Mouse (Mus musculus): ENCODE data around the gene Glg1.
"Not testable (repeated sequence)": the region's sequence is repeated elsewhere in the genome, so short reads cannot be mapped to it uniquely, and the experiment has no call there.

The Glg1 gene

DNA sequence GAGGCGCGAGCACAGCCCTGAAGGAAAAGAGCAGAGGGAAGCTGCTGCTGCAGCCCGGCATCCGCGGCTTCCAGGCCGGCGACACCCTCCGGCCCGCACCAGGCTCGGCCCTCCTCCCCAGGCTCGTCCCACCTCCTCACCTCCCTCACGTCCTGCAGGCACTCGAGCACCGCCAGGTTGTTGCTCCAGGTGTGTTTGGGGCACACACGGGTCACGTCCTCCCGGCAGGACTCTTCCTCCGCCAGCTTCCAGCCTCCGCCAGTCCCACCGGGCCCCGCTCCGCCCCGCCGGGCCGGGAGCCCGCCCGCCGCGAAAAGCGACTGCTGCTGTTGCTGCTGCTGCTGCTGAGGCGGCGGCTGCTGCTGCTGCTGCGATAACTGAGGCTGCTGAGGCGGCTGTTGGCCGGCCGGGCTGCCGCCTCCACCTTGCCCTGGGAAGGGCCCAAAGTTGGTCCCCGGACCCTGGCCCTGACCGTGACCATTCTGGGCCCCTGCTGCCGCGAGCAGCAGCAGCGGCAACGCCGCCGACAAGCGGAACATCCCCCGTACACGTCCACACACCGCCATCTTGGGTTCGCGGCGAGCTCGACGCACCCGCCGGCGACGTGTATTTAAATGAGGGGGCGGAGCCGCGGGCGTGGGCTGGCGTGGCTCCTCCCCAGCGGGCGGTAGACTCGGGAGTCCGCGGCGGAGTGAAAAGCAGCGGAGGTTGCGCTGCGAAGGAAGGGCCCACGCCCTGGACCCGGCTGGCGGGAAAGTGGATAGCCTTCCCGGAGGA is at the start of gene Glg1:
TSS of gene Glg1 (minus strand) at position 586 of the 777 bp plus-strand sequence.
- peak; percentile 92 for DNase-seq

DNA sequence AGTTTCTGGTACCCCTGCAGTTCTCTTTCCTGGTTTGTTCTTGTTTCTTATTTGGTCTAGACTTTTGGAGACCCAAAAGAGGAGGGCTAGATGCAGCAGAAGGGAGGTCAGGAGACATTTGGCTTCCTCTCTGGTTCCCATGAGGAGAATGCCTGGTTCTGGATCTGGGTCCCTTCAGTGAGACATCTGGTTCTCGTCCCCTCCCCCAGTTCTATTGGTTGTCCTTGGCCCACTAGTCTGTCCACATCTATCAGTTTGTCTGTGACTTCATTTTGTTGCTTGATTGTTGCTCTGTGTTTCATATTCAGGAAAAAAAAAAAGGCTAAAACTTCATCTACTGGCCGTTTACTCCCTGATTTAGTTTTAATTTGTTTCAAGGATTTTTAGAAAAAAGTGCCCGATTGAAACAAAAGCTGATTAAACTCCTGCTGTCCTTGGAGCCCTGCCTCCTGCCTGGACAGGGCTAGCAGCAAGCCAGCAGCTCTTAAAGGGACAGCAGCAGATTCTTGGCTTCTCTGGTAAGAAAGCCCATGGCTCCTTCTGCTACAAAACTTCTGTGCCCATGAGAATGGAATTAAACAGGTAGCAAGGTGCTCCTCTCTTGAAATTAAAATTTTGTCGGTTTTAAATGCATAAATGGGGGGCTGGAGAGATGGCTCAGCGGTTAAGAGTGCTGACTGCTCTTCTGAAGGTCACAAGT is 46.2 kb upstream of the Glg1 start:
- DNase-seq = no peak

DNA sequence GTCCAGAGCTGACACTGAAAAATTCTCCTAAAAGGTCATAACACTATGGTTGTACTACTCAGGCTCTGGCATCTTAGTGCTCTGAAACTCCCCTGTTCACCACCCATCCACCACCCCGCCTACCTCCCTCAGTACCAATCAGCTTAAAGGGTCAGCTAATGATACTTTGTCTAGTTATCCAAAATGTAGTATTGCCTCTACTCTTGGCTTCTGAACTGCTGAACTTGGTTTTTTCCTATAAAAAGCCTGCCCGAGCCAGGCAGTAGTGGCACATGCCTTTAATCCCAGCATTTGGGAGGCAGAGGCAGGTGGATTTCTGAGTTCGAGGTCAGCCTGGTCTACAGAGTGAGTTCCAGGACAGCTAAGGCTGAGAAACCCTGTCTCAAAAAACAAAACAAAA is 45.3 kb upstream of the Glg1 start:
- DNase-seq = no peak

DNA sequence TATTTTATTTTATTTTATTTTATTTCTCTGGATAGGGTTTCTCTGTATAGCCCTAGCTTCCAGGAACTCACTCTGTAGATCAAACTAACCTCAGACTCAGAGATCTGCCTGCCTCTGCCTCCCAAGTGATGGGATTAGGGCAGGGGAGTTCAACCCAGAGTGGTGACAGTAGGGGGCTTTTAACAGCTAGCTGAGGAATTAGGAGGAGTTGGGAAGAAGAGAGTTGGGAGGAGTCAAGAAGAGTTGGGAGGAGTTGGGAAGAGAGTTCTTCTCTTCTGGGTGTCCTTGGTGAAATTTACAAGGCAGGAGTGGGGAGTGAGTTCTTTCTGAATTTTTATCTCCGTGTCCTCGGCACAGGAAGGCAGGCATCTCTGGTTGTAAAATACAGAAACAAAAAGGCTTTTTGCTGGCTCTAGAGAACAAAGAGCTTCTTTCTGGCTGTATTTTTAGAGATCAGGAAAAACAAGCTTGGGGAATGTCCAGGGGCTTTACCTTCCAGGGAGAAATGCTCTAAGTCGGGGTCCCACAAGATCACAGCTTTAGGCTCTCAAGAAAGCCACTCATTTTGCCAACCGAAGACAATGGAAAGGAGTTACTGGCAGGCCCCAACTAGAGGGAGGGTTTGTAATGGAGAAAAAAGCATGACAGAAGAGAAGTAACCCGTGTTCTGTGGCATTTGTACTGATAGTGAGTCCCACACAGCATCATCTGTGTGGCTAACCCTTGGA is 44.2 kb upstream of the Glg1 start:
- DNase-seq = not testable (repeated sequence)

DNA sequence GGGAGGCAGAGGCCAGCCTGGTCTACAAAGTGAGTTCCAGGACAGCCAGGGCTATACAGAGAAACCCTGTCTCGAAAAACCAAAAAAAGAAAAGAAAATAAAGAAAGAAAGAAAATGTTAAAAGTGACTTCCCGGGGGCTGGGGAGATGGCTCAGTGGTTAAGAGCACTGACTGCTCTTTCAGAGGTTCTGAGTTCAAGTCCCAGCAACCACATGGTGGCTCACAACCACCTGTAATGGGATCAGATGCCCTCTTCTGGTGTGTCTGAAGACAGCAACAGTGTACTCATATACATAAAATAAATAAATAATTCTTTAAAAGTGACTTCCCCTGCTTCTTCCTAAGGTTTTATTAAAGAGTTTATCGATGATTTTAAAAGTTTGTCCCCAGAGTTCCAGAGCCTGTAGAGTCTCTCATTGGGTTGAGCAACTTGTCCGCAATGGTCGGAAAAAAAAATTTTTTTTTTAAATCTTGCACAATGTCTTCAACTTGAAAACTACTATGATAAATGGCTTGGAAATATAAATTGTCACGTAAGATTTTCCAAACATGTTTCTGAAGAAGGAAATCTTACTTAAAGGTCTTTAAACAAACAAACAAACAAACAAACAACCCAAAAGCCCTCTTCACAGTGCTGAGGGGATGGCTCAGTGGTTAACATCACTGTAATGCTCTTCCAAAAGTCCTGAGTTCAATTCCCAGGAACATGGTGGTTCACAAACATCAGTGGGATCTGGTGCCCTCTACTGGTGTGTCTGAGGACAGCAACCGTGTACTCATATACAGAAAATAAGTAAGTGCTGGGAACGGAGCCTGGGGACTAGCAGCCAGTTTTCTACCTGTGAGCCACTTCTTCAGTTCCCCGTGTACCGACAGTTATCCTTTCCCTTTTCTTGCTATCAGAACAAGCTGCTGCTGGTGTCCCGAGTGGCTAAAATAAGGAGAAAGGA is 41.9 kb upstream of the Glg1 start:
- no peak for DNase-seq

DNA sequence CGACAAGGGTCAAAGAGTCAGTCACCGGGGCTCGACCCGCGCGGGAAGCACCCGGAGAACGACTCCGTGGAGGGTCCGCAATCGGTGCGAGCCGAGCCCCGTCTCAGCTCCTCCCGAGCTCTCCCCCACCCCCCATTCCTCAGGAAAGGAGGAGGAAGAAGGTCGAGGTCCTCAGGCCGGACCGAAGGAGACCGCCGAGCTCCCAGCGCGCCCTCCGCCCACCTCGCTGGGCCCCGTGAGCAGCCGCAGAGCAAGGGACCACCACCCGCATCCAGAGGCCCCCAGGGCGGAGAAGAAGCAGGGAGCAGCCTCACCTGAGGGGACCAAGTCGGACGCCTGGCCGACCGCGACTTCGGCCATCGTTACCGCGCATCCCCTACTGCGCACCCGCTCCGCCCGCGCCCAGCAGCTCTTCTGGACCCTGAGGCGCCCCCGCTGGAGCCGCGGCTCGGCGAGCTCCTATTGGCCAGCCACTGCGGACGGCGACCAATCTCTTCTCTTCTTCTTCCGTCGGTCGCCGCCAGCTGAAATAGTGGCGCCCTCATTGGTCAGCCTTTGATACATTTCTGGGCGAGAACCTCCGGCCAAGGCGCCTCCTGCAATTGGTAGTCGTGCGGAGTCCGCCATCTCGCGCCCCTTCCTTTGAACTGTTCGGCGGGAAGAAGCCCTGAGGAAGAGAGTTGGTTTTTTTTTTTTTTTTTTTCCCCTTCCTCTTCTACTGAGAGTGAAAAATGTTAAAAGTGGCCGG is 41.0 kb upstream of the Glg1 start, which contains the start of gene Rfwd3:
TSS of gene Rfwd3 (minus strand) at position 402 of the 748 bp plus-strand sequence.
- DNase-seq = peak; percentile 99

DNA sequence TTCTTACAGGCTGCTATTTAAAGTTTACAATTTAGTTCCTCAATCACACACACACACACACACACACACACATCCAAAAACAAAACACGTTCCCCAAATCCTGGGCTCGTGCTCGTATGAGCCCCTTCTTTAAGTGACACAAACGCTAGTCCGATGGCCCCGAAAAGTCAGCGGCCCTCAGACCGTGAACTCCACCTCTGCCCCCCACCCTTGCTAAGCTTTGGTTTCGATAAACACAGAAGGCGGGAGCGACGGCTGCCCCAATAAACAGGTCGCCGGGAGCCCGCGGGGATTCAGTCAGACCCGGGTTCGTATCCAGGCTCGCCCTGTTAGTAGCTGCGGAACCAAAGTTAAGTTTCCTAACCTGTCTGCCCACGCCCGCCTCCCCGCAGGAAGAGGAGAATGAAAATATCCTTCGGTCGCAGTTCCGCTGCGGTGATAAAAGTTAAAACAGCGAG is 40.4 kb upstream of the Glg1 start:
- peak; percentile 7 for DNase-seq

DNA sequence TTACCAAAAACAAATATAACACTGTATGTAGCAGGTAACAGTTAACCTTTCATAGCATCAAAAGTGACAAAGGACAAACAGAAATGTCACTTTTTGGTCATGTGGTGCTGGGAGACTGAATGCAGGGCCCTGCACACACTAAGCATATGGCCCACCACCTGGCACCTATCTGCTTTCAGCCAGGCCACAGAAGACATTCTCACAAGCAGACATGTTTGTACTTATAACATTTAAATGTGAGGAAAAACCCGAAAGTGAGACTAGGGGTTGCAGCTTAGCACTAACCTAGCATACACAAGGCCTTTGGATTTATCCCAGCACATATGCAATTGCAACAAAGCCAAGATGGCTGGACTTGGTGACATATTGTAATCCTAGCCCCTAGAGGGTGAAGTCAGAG is 39.0 kb upstream of the Glg1 start:
- DNase-seq = no peak

DNA sequence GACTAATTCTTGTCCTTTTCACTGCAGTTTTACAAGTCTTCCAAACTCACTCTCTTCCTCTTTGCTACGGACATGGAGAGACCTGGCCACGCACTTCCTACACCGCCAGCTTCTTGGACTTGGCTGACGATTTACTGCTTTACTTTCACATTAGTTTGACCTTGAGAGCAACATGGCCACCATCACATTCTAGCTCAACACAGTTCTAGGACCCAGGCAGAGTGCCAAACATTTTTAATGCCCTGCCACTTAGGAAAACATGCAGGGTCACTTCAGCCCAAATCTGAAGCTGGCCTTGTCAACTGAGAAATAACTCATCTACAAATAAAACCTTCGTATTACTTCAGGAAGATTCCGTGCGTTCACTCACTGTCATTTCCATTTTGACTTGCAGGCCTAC is 32.7 kb upstream of the Glg1 start:
- DNase-seq = no peak

DNA sequence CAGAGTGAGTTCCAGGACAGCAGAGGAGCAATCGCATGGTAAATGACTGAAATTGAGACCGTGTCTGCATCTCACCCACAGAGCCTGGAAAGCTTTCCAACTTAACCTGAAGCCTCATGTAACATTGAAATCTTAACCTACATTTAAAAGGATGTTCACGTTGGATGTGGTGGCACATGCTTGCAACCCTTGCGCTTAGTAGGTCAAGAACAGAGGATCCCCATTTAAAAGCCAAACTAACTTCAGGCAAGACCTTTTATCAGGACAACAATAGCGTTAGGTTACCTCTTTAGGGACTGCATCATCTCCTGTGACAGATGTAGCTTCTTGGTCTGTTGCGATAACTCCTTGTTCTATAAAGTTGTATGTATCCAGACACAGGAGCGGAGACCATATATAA is 31.6 kb upstream of the Glg1 start:
- DNase-seq = no peak

DNA sequence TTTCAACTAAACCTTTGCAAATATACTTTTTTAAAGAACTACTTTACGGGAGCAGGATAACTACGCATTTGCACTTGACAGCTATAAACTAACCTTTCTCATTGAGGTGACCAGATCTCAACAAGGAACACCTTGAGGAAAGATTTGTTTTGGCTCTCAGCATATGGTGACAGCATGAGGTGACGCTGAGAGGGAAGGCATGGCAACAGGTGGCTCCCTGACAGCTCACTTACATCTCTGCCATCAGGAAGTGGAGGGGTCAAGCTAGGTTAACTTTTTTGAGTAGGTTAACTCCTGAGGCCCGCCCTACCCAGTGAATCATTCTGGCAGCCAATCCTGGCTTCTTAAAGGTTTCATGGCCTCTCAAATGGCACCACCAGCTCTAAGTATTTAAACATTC is 26.6 kb upstream of the Glg1 start:
- no peak for DNase-seq

DNA sequence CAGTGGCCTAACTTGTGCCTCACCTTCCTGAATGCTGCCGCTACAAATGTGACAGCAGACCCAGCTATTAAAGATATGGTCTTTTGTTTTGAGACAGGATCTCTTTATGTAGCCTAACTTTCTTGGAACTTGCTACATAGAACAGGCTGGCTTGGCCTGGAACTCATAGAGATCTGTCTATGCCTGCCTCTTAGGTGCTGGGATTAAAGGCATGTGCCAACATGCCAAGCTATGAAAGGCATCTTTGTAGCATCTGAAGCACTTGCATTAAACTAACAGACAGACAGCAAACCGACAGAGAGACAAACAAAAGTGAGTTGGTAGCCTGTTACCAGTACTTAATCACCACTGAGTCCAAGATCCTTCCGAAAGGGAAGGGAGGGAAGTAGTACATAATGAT is 23.1 kb upstream of the Glg1 start:
- DNase-seq = no peak

DNA sequence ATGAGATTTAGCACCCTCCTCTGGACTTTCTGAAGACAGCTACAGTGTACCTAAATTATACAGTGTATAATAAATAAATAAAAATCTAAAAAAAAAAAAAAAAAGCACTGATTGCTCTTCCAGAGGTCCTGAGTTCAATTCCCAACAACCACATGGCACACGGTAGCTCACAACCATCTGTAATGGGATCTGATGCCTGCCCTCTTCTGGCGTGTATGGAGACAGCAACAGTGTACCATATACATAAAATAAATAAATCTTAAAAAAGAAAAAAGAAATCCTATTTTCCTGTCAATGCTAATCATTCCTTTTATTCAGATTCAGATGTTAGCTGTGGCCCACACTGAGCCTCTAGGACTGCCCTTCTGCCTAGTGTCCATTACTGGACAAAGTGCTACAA is 9.3 kb upstream of the Glg1 start:
- DNase-seq = no peak

DNA sequence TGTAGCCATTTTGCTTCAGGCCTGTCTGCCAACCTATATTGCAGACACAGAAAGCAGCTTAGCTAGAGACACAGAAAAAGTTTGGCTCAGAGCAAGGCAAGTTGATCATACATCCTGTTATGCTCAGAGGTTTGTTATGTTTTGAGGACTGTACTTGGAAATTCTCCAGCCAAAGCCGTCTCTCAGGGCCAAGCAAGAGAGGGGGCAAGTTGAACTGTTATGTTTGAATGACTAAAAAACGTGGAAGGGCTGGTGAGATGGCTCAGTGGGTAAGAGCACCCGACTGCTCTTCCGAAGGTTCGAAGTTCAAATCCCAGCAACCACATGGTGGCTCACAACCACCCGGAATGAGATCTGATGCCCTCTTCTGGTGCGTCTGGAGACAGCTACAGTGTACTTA is 7.1 kb upstream of the Glg1 start:
- DNase-seq = not testable (repeated sequence)

DNA sequence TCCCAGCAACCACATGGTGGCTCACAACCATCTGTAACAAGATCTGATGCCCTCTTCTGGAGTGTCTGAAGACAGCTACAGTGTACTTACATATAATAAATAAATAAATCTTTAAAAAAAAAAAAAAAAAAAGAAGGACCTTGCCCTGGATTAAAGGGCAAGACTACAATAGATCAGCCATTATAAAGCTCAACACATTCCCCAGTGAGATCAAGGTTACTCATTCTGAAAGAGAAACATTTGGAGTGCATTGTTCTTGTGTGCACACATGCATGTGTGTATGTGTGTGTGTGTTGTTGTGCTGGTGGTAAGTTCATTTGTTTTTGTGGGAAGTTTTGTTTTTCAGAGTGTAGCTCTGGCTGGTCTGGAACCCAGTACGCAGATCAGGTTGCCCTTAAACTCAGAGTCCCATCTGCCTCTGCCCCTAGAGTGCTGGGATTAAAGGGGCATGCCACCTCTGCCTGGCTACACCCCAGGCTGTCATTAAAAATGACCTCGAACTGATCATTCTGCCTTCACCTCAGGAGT is 5.7 kb upstream of the Glg1 start:
- no peak for DNase-seq

DNA sequence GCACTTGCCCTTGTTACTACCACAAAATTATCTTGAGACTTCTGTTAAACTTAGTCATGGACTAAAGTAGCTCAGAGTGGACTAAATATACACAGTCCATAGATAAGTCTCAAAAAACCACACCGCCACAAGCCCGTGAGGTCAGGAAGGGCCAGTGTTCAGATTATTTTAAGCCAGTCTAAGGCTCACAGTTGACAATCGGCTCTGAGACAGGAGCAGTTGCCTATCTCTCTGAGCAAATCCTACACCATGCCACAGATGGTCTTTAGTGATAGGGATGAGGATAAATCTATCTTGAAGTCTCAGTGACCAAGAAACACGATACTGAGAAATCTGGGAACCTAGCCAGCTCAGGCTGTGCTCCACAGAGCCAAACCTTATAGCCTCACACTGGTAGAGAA is 3.0 kb upstream of the Glg1 start:
- DNase-seq = no peak

DNA sequence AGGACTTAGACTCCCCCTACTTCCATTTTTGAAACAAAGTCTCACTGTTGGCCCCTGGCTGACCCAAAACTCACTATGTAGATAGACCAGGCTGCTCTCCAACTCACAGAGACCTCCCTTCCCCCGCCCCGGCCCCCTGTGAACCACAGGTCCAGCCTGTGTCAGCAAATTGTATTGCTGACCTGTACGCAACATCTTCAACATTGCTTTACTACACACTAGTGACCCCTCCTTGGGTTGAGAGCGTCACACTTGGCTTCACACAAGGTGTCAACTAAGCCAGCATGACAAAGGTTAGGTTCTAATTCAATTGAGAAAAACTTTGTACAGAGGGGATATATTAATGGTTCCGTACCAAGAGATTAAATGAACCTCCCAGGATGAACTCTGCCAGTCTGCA is 1.2 kb upstream of the Glg1 start:
- DNase-seq = no peak

DNA sequence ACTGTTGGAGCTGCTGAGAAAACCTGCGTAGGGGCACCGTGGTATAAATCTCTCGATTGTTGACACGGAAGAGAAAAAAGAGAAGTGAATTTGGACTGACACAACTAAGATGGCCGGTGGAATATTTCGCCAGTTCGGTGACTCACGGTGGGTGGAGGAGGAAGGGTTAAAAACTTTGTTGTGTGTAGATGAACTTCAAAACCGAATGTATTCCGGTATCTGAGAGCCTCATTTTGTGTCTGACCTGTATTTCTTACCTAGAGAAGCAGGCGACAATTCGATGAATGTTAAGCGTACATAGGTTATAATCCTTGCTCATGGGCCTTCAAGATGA is 359 bp upstream of the Glg1 start:
- DNase-seq = no peak

DNA sequence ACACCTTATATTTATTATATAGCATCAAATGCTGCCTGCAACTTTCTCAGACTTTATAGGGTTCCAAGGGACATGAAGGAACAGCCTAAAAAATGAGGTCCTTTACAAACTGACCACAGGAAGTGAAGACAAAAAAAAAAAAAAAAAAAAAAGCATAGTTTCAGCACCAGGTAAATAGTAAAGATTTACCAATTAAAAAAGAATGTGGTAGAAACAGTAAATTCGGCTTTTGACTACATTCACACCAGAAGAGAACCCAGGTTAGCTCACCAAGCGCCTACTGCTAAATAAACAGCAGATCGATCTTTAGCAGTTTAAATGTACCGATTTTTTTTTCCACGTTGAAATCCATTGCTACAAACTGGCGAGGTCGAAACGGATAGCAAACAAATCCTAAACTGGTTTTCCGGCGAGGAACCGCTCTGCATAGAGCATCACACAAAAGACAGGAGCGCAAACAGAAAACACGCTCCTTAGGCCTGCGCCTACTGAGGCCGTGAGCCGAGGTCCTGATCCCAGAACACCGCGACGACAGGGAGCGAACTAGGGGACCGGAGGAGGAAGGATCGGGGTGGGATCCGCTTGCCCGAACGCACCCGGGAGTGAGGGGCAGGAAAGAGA is 896 bp downstream of the Glg1 start:
- DNase-seq = no peak

DNA sequence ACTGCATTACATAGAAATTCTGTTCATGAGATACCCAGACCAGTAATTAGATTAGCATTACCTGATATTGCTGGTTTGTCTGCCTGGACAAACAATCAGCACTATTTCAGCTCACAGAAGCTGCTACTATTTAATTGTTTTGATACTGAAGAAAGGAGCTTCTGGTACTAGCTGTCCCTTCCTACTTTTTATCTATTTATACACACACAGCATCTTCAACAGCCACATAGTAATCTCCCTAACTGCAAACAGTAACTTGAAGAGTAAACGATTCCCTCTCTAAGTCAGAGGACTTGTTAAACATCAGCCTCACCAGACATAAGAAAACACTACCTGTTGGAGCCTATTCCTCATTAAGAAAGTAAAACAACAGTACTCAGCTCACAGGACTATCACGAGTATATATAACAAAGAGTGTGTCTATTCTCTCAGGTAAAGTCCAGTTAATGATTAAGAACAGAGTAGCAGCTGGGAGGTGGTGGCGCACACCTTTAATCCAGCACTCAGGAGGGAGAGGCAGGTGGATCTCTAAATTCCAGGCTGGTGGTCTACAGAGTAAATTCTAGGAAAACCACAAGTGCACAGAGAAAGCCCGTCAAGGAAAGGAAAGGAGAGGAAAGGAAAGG is 6.4 kb downstream of the Glg1 start:
- DNase-seq = no peak

DNA sequence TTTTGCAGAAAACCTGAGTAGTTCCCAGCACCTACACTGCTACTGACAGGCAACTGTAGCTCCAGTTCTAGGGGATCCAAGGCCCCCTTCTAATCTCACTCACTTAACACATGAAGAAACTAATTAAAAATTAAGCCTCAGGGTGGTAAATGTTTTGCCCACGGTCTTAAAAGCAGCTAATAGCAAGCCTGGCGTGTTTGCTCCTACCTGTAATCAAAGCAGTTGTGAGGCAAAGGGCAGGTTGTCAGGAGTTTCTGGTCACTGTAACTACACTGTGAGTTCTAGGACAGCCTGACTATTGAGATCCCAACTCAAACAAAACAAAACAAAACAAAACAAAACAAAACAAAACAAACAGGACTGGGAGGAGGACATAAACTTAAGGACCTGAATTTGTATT is 8.9 kb downstream of the Glg1 start:
- DNase-seq = no peak
